Mouse (Mus musculus): ENCODE results near the gene Vmn1r112. TPM values are rescaled to one million over a fixed set of nuclear protein-coding genes. Genes with fewer than 3 reads are reported as not detected.

The Vmn1r112 gene
- polyA plus RNA-seq (2012; rRNA removed): not detected in 2 replicates

GRCm38 (mm10) chr7:20770885-20771284, at the start of gene Vmn1r112:
Vmn1r112 (plus strand) TSS chr7:20771185.

GRCm38 (mm10) chr7:20730524-20730923, 40.5 kb upstream of the Vmn1r112 start, which contains the start of gene Gm10668:
Gm10668 (minus strand) TSS chr7:20730624.

GRCm38 (mm10) chr7:20786985-20787384, 16.0 kb downstream of the Vmn1r112 start, which contains the start of gene Vmn1r113:
Vmn1r113 (plus strand) TSS chr7:20787285.

GRCm38 (mm10) chr7:20812086-20812485, 41.1 kb downstream of the Vmn1r112 start, which contains the start of gene Vmn1r114:
Vmn1r114 (minus strand) TSS chr7:20812186.

Other genes starting within 250 kb of the Vmn1r112 start
- not detected in 2 replicates for gene Vmn1r104, start 237.3 kb upstream of the Vmn1r112 start, polyA plus RNA-seq (2012; rRNA removed)
- gene Gm5726, start 225.4 kb upstream of the Vmn1r112 start, polyA plus RNA-seq (2012; rRNA removed): not detected in 2 replicates
- gene Gm4141, start 194.9 kb upstream of the Vmn1r112 start, polyA plus RNA-seq (2012; rRNA removed): not detected in 2 replicates
- gene Gm4513, start 172.2 kb upstream of the Vmn1r112 start, polyA plus RNA-seq (2012; rRNA removed): not detected in 2 replicates
- not detected in 2 replicates for gene Vmn1r107, start 102.3 kb upstream of the Vmn1r112 start, polyA plus RNA-seq (2012; rRNA removed)
- gene Vmn1r111, start 68.0 kb upstream of the Vmn1r112 start, polyA plus RNA-seq (2012; rRNA removed): not detected in 2 replicates
- not detected in 2 replicates for gene Gm10668, start 40.6 kb upstream of the Vmn1r112 start, polyA plus RNA-seq (2012; rRNA removed)
- not detected in 2 replicates for gene Vmn1r113, start 16.1 kb downstream of the Vmn1r112 start, polyA plus RNA-seq (2012; rRNA removed)
- not detected in 2 replicates for gene Vmn1r114, start 41.0 kb downstream of the Vmn1r112 start, polyA plus RNA-seq (2012; rRNA removed)
- gene Vmn1r115, start 73.8 kb downstream of the Vmn1r112 start, polyA plus RNA-seq (2012; rRNA removed): not detected in 2 replicates
- gene Vmn1r116, start 101.1 kb downstream of the Vmn1r112 start, polyA plus RNA-seq (2012; rRNA removed): not detected in 2 replicates
- not detected in 2 replicates for gene Vmn1r117, start 112.9 kb downstream of the Vmn1r112 start, polyA plus RNA-seq (2012; rRNA removed)
- gene Vmn1r118, start 141.2 kb downstream of the Vmn1r112 start, polyA plus RNA-seq (2012; rRNA removed): not detected in 2 replicates
- gene Vmn1r119, start 241.3 kb downstream of the Vmn1r112 start, polyA plus RNA-seq (2012; rRNA removed): not detected in 2 replicates

Data from liver, embryonic 14 days (tissue).